Comparison of ENCODE assay signal across 19 mouse cellular contexts in genomic region chr17:82929511-82929910, GRCm38 (mm10).
DNase-seq lines count a peak whose midpoint lies in the region; ATAC-seq and TF ChIP-seq lines count a peak whose summit lies in the region.
"Had no signal": no experiment of that assay in that cellular context is flagged by ENCODE, and none has a peak within 500 bp of the region (broad histone marks: within the 10 kb centered on the region; RNA-seq: fewer than 3 reads in every experiment).

No protein-coding gene starts in this region.

- no peak for TF ChIP-seq CTCF in midbrain, postnatal 0 days (IDR thresholded peaks at IDR 0.05)
- no peak for TF ChIP-seq CTCF in intestine, postnatal 0 days (IDR thresholded peaks at IDR 0.05; ENCODE audit: low read depth)

- H3K4me1 ChIP-seq in forebrain, embryonic 11.5 days (replicated peaks; ENCODE audit: control insufficient read depth, insufficient read depth, low read length), result no peaks in the 10 kb centered on the region
- H3K4me1 ChIP-seq in forebrain, embryonic 10.5 days, result no peaks in the 10 kb centered on the region
- no peaks in the 10 kb centered on the region for H3K4me1 ChIP-seq in midbrain, embryonic 12.5 days
- H3K4me1 ChIP-seq in midbrain, embryonic 10.5 days, result no peaks in the 10 kb centered on the region
- peaks cover 4% of the 10 kb centered on the region for H3K4me1 ChIP-seq in forebrain, embryonic 16.5 days (replicated peaks; ENCODE audit: control insufficient read depth, insufficient read depth, low read length)
- H3K4me1 ChIP-seq in midbrain, postnatal 0 days (ENCODE audit: insufficient read depth, low read length), result no peaks in the 10 kb centered on the region
- H3K4me1 ChIP-seq in intestine, postnatal 0 days (replicated peaks; ENCODE audit: control insufficient read depth, insufficient read depth, low read length), result no peaks in the 10 kb centered on the region
- H3K4me1 ChIP-seq: heart, embryonic 12.5 days; kidney, embryonic 15.5 days; limb, embryonic 15.5 days had no signal

- no peak overlapping the region for H3K9ac ChIP-seq in forebrain, embryonic 11.5 days (ENCODE audit: low read length)
- no peak overlapping the region for H3K9ac ChIP-seq in midbrain, embryonic 12.5 days (replicated peaks)
- no peak overlapping the region for H3K9ac ChIP-seq in forebrain, embryonic 16.5 days (replicated peaks; ENCODE audit: low read depth, low read length)
- H3K9ac ChIP-seq in midbrain, postnatal 0 days (replicated peaks; ENCODE audit: low read length, poor library complexity, severe bottlenecking), result no peak overlapping the region
- no peak overlapping the region for H3K9ac ChIP-seq in intestine, postnatal 0 days (ENCODE audit: low read depth, low read length)
- H3K9ac ChIP-seq: heart, embryonic 12.5 days; kidney, embryonic 15.5 days; limb, embryonic 15.5 days; neural tube, embryonic 13.5 days had no signal

- H3K27ac ChIP-seq in forebrain, embryonic 11.5 days (ENCODE audit: low read depth, low read length), result no peak overlapping the region
- H3K27ac ChIP-seq in forebrain, embryonic 10.5 days, result no peak overlapping the region
- H3K27ac ChIP-seq in midbrain, embryonic 12.5 days (replicated peaks), result no peak overlapping the region
- no peak overlapping the region for H3K27ac ChIP-seq in midbrain, embryonic 10.5 days (replicated peaks)
- no peak overlapping the region for H3K27ac ChIP-seq in forebrain, embryonic 16.5 days (ENCODE audit: low read length)
- H3K27ac ChIP-seq in midbrain, postnatal 0 days (ENCODE audit: low read depth, low read length), result peak overlapping the region; percentile 26; the same call in 1 of the 2 replicates
- H3K27ac ChIP-seq in intestine, postnatal 0 days (ENCODE audit: low read depth, low read length), result no peak overlapping the region
- H3K27ac ChIP-seq: kidney, embryonic 15.5 days; limb, embryonic 15.5 days; neural tube, embryonic 13.5 days had no signal

- WGBS in forebrain, embryonic 11.5 days, result 46% methylated on average over 3 of the region's 3 CpGs
- 81% methylated on average over 3 of the region's 3 CpGs for WGBS in forebrain, embryonic 10.5 days
- 78% methylated on average over 3 of the region's 3 CpGs for WGBS in midbrain, embryonic 12.5 days
- 84% methylated on average over 3 of the region's 3 CpGs for WGBS in midbrain, embryonic 10.5 days
- WGBS in forebrain, embryonic 16.5 days, result 8% methylated on average over 3 of the region's 3 CpGs
- 31% methylated on average over 3 of the region's 3 CpGs for WGBS in midbrain, postnatal 0 days
- WGBS in intestine, postnatal 0 days, result 65% methylated on average over 3 of the region's 3 CpGs

- no peak for DNase-seq in forebrain, embryonic 11.5 days (ENCODE audit: low spot score)
- no peak for DNase-seq in forebrain, embryonic 10.5 days (ENCODE audit: extremely low spot score, low spot score)
- DNase-seq in midbrain, embryonic 10.5 days (ENCODE audit: low spot score), result no peak
- DNase-seq in midbrain, postnatal 0 days (ENCODE audit: low spot score), result peak; percentile 58
- no peak for DNase-seq in kidney, adult 9 months
- DNase-seq: adrenal gland, adult 8-10 months; cerebellum, adult 8-10 months; layer of hippocampus, postnatal 36 days; lung, postnatal 10 days; spleen, adult 18-20 months; thymus, postnatal 36 days had no signal

- H3K27me3 ChIP-seq in forebrain, embryonic 11.5 days (ENCODE audit: control insufficient read depth, insufficient read depth, low read length), result no peaks in the 10 kb centered on the region
- no peaks in the 10 kb centered on the region for H3K27me3 ChIP-seq in forebrain, embryonic 10.5 days (ENCODE audit: poor library complexity, severe bottlenecking)
- H3K27me3 ChIP-seq in midbrain, embryonic 12.5 days, result no peaks in the 10 kb centered on the region
- H3K27me3 ChIP-seq in midbrain, embryonic 10.5 days (ENCODE audit: low read depth, poor library complexity, severe bottlenecking), result no peaks in the 10 kb centered on the region
- H3K27me3 ChIP-seq in forebrain, embryonic 16.5 days (replicated peaks; ENCODE audit: control insufficient read depth, insufficient read depth, low read length), result no peaks in the 10 kb centered on the region
- H3K27me3 ChIP-seq in midbrain, postnatal 0 days (ENCODE audit: insufficient read depth, low read length), result no peaks in the 10 kb centered on the region
- no peaks in the 10 kb centered on the region for H3K27me3 ChIP-seq in intestine, postnatal 0 days (replicated peaks; ENCODE audit: control insufficient read depth, insufficient read depth, low read length)
- H3K27me3 ChIP-seq: heart, embryonic 12.5 days; kidney, embryonic 15.5 days; limb, embryonic 15.5 days; neural tube, embryonic 13.5 days; Patski had no signal

- H3K4me2 ChIP-seq in forebrain, embryonic 11.5 days (ENCODE audit: low read depth, low read length, severe bottlenecking), result no peak overlapping the region
- H3K4me2 ChIP-seq in midbrain, embryonic 12.5 days (replicated peaks), result no peak overlapping the region
- no peak overlapping the region for H3K4me2 ChIP-seq in forebrain, embryonic 16.5 days (ENCODE audit: low read length)
- H3K4me2 ChIP-seq in midbrain, postnatal 0 days (ENCODE audit: low read depth, low read length, poor library complexity, severe bottlenecking), result no peak overlapping the region
- H3K4me2 ChIP-seq in intestine, postnatal 0 days (replicated peaks; ENCODE audit: low read depth), result no peak overlapping the region
- H3K4me2 ChIP-seq: heart, embryonic 12.5 days; kidney, embryonic 15.5 days; limb, embryonic 15.5 days; neural tube, embryonic 13.5 days had no signal

- no peaks in the 10 kb centered on the region for H3K36me3 ChIP-seq in forebrain, embryonic 11.5 days (ENCODE audit: control insufficient read depth, insufficient read depth, low read length)
- no peaks in the 10 kb centered on the region for H3K36me3 ChIP-seq in forebrain, embryonic 10.5 days (replicated peaks)
- H3K36me3 ChIP-seq in midbrain, embryonic 12.5 days, result no peaks in the 10 kb centered on the region
- H3K36me3 ChIP-seq in midbrain, embryonic 10.5 days, result no peaks in the 10 kb centered on the region
- no peaks in the 10 kb centered on the region for H3K36me3 ChIP-seq in forebrain, embryonic 16.5 days (ENCODE audit: control insufficient read depth, insufficient read depth)
- H3K36me3 ChIP-seq in midbrain, postnatal 0 days (ENCODE audit: insufficient read depth, low read length), result no peaks in the 10 kb centered on the region
- H3K36me3 ChIP-seq in intestine, postnatal 0 days (ENCODE audit: control insufficient read depth, insufficient read depth), result no peaks in the 10 kb centered on the region
- H3K36me3 ChIP-seq: heart, embryonic 12.5 days; kidney, embryonic 15.5 days; limb, embryonic 15.5 days; neural tube, embryonic 13.5 days had no signal

- H3K4me3 ChIP-seq in forebrain, embryonic 11.5 days (ENCODE audit: low read depth, low read length), result no peak overlapping the region
- H3K4me3 ChIP-seq in forebrain, embryonic 10.5 days, result no peak overlapping the region
- H3K4me3 ChIP-seq in midbrain, embryonic 12.5 days, result no peak overlapping the region
- no peak overlapping the region for H3K4me3 ChIP-seq in midbrain, embryonic 10.5 days
- no peak overlapping the region for H3K4me3 ChIP-seq in forebrain, embryonic 16.5 days (replicated peaks; ENCODE audit: low read length)
- H3K4me3 ChIP-seq in midbrain, postnatal 0 days (ENCODE audit: low read depth, low read length), result no peak overlapping the region
- H3K4me3 ChIP-seq in intestine, postnatal 0 days (ENCODE audit: low read depth, low read length), result no peak overlapping the region
- H3K4me3 ChIP-seq: heart, embryonic 12.5 days; kidney, embryonic 15.5 days; limb, embryonic 15.5 days; neural tube, embryonic 13.5 days had no signal

- H3K9me3 ChIP-seq in forebrain, embryonic 11.5 days (ENCODE audit: control insufficient read depth, low read length), result no peaks in the 10 kb centered on the region
- no peaks in the 10 kb centered on the region for H3K9me3 ChIP-seq in forebrain, embryonic 10.5 days
- no peaks in the 10 kb centered on the region for H3K9me3 ChIP-seq in midbrain, embryonic 12.5 days
- H3K9me3 ChIP-seq in midbrain, embryonic 10.5 days (replicated peaks), result no peaks in the 10 kb centered on the region
- no peaks in the 10 kb centered on the region for H3K9me3 ChIP-seq in forebrain, embryonic 16.5 days (ENCODE audit: control insufficient read depth, low read length)
- H3K9me3 ChIP-seq in midbrain, postnatal 0 days (ENCODE audit: low read length), result no peaks in the 10 kb centered on the region
- H3K9me3 ChIP-seq in intestine, postnatal 0 days (ENCODE audit: control insufficient read depth), result no peaks in the 10 kb centered on the region
- H3K9me3 ChIP-seq: heart, embryonic 12.5 days; kidney, embryonic 15.5 days; limb, embryonic 15.5 days; neural tube, embryonic 13.5 days had no signal

- ATAC-seq in forebrain, embryonic 11.5 days (replicated peaks; ENCODE audit: low FRiP score), result peak; percentile 53
- ATAC-seq in midbrain, embryonic 12.5 days (ENCODE audit: low FRiP score, low read depth), result 0 out of 2 replicates have a peak, but pooled peaks have one; percentile 44
- ATAC-seq in forebrain, embryonic 16.5 days, result peak; percentile 75
- no peak for ATAC-seq in midbrain, postnatal 0 days (ENCODE audit: low FRiP score)
- no peak for ATAC-seq in intestine, postnatal 0 days
- ATAC-seq: Patski had no signal

Comparison
In these comparisons a context has a peak if more than half of its experiments do, and no peak if none do; other contexts are left out.
1. ATAC-seq: peak in forebrain, embryonic 11.5 days (single experiment), midbrain, embryonic 12.5 days (single experiment) and forebrain, embryonic 16.5 days (single experiment); none in midbrain, postnatal 0 days (single experiment) and intestine, postnatal 0 days (single experiment).